Mouse (Mus musculus) brain, embryonic 14.5 days (tissue): ENCODE results near the gene Crhbp.

Experiments used
- CTCF ChIP-seq: fragments of 200-500 bp; IDR thresholded peaks from 2 replicates; pipeline ENCODE4 v1.5.1; 2012; ENCODE audit warnings: inconsistent platforms, mild to moderate bottlenecking, moderate library complexity, borderline replicate concordance; ENCODE audit not compliant: insufficient read depth, insufficient read length; ENCODE audit errors: extremely low read depth
- POLR2A ChIP-seq: fragments of 200-500 bp; IDR thresholded peaks from 2 replicates; pipeline ENCODE4 v1.6.1; 2012; ENCODE audit warnings: mild to moderate bottlenecking, inconsistent platforms, borderline replicate concordance; ENCODE audit not compliant: poor library complexity, insufficient read depth, insufficient read length, severe bottlenecking; ENCODE audit errors: extremely low read depth

GRCm38 (mm10) chr13:95470970-95471369 is 26.2 kb upstream of the Crhbp start:
- TF ChIP-seq POLR2A (no peak), CTCF (peak; percentile 47; the same call in 1 of the 2 replicates)
